Mouse (Mus musculus) heart, adult 9 months (tissue): ENCODE data around the gene Ptprn2.

Source experiments
- DNase-seq, 2 experiments: peaks; one replicate each; pipeline ENCODE4 v3.0.0; 2022; ENCODE audit warnings: low spot score in 2 of 2

Ptprn2 gene

DNA sequence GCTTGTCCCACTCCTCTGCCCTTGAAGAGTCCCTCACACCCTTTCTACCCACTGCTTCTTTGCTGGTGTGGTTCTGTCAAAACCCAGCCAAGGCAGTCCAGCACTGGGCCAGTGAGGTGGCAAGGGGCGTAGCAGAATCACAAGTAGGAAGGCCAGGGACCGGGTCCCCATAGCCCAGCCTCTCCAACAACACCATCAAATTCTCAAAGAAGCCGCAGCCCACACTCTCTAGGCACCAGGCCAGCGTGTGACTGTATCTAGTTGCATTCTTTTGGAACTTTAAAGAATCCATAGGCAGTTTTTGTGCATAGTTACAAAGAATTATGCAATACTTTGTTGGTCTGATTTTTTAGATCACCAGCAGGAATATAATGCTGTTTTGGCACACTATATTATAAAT, 728.8 kb downstream of the Ptprn2 start:
- DNase-seq: no peak

DNA sequence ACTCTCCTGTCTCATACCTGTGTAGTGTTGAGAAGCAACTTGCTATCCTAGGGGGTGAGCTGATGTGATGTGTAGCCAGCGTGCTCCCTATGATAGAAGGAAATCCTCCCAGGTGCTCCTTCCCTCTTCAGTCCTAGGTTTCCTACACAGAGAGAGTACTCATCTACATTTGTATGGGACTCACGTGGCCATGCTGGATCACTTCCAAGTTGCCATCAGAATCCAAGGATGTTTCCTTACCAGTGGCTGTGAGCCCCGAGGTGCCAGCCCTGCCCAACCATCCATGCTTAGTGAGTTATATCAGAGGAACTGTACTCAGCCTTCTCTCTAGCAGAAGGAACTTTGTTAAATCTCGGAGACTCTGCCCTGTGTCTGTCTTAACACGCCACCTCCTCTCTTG, 729.4 kb downstream of the Ptprn2 start:
- no peak for DNase-seq

DNA sequence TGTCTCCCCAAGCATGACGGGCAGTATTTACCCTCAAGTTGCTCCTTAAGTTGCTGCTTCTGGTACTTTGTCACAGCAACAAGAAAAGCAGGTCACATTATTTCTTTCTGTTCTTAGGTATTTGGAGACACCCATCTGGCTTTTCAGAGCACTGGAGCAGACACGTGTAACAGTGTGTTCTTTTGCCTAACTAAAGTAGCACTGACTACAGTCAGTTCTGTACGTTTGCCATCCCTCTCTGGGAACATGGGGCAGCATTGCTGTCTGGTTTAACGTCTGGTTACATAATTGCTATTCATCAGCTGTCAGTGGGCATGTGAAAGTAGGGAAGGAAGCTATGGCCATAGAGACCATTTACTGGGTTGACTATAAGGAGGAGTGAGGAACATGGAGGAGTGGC, 736.4 kb downstream of the Ptprn2 start:
- DNase-seq: no peak

DNA sequence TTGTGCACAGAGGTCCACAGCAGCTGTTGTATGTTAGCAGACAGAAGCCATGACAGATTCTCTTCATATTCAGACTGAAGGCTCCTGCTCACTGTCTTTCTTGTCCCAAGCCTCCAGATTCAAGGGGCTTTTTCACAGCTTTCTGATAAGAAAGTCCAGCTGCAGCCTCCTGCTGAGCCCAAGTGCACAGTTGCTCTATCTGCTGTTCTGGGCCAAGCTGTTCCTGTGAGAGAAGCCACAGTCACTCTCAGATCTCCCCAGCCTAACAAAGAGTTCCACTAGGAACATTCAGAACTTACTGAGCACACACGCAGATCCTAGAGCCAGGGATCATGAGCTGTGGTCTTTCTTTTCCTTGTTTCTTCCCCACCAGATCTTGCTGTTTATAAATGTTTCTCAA, 738.5 kb downstream of the Ptprn2 start:
- DNase-seq: peak in 1 of 2 experiments; percentile 54

DNA sequence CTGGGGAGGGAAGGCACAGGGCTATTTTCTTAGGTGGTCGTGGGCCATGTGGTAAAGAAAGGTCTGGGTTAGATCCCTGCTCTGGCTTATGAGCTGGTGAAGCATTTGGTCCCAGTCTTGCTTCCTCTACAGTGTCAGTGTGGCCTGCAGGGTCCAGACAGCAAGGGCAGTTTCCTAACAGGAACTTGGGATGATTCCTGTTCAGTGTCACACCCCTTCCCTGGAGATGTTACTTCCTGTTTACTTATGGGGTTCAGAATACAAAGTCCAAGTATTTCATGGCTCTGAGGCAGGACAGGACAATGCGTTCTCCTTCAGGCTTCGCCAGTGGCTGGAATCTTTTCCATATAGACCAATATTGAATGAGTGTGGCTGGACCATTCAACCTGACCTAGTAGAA, 741.7 kb downstream of the Ptprn2 start:
- DNase-seq: peak; percentile 32 to 64

DNA sequence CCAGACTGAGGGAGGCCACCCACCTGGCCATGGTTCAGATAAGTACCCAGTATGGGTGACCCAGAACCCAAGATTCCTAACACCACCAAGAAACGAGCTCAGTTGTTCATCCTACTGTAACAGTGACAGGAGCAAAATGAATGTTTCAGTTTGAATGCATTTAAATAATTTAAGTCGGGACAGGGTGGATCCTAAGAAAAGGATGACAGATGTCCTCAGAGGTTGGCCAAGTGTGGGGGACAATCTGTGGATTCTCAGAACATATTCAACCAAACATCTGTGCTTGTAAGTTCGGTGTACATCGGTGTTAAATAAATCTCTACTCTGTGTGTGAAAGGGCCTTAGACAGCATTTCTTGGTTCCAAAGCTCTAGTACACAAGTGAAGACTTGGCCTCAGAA, 743.9 kb downstream of the Ptprn2 start:
- DNase-seq: no peak

DNA sequence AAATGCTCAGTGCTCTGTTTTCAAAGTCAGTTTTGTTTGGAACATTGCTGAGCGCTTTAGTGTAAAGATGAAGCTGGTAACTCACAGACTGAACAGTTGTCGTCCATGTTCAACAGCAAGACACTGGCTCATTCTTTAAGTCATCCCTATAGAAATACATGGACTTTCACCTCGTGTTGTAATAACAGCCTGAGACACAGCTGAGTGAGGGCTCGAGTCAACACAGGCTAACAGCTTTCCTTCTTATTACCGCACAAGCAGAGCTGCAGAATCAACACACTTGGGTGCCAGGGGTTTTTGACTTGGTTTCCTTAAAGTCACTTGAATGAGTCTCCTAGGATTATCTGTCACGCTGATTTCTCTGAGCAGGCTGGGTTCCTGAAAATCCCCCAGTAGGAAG, 744.8 kb downstream of the Ptprn2 start:
- no peak for DNase-seq

DNA sequence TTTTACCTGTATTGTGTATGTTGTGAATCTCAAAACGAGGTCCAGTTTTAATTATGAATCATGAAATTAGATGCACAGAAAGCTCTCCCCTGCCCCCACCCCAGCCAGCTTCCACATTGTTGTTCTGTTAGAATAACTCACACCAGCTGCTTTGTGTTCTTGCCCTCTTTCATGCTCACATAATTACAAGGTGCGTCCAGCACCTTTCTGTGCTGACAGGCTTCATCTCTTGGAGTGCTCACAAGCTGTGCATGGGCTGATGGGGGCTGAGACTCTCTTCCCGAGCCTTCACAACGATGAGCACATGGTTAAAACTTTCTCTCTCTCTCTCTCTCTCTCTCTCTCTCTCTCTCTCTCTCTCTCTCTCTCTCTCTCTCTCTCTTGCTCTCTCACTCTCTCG, 746.3 kb downstream of the Ptprn2 start:
- no peak for DNase-seq

DNA sequence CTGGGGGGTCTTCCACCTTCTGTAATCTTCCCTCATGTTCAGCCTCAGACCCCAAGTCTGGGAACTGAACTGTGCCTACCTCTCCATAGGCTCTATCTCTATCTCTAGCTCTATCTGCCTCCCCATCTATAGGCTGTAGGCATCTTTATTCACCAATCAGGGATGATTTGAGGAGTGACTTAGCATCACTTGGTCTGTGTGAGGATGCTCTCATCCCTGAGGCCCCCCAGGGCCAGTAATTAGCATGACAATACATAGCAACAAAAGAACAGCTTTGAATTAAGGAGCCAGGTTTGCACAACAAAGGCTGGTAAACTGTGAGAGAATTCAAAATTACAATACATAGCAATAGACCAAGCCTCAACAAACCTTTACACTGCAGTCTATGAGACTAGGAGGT, 749.6 kb downstream of the Ptprn2 start:
- DNase-seq: no peak

DNA sequence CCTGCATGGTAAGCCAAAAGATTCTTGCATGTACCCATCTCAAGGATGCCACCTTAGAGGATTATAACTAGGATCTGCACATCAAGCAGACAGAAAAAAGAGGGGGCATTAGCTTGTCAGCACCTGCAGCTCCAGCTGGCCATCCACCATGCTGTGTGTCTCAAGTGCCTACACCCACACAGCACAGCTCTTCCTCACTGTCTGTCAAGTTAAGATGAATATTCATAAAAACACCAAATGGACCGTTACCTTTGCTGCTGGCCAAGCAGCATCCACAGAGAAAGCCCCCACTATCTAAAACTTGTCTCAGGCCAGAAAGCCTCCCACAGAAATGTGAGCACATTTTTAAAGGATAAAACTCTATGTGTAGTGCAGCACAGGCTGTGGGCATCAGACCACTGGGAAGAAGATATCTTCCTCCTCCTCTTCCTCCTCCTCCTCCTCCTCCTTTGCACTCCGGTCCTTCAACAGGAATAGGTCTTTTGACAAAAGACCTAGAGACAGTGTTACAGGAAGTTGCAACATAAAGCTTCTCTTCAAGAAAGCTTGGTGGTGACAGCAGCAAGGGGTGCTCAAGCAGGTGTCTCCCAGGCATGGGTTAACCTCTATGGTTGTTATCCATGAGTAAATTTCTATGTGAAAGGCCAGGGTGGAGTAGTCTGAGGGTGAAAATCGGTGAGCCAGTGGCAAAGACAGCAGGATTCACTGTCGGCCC, 750.7 kb downstream of the Ptprn2 start:
- DNase-seq: no peak

DNA sequence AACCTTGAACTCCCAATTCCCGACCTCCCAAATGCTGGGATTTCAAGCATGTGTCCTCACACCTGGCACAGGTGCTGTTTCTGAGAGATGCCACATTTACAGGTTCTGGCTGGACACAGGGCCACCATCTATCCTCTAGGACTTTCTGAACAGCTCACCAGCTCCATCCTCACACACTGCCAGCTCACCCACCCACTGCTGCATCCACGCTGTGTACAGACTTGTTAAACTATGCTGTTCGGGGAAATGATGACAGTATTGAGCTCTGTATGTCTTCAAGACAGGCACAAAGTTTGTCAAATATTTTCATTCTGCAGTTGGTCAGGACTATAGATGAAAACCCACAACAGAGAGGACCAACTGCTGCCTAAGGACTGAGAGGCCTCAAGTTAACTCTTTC, 751.5 kb downstream of the Ptprn2 start:
- no peak for DNase-seq

DNA sequence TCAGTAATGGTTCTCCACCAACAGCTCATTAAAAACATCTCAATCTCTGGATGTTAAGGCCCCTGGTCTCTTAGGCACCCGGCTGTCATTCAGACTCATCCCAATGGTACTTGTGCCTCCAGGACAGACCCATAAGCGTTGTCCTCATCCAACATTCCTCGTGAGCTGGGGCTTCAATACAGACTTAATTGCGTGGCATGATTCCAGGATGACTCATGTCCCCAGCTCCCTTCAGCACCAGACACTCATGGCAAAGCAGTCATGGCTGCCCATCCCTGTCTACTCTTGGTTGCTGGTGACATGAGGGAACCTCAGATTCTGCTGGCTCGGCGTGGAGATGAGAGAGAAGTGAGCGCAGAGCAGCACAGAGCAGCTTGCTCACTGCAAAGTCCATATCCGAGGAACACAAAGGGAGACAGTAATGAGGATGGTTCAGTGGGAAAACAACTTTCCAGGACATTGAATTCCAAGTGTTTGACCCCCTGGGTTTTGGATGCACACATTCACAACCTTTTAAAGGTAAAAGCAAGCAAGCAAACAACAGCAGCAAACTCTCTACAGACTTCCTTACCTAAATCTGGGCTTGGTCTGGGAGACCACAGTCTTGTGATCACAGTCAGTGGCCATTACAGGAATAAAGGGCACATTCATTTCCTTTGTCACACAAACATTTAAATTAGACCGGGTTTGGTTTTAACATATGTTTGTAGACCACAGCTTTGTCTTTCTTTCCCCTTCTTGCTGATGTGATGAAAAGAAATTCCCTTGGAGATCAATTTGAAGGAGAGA, 754.6 kb downstream of the Ptprn2 start:
- DNase-seq: no peak

DNA sequence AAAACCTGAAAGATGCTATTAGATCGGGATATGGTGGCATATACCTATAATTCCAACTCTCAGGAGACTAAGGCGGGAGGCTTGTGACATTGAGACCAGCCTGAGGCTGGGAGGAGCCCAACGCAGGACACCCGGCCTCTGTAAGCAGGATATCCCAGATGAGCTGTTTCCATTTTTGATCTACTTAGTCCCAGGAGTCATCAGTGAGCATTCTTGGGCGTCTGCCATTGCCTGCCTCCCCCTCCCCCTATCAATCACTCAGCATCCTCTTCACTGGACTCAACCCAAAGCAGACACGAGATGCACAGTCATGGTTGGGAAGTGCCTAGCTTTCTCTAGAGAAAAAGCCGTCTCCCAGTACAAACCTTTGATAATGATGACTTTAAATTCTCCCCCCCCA, 756.7 kb downstream of the Ptprn2 start:
- peak; percentile 44 to 55 for DNase-seq

DNA sequence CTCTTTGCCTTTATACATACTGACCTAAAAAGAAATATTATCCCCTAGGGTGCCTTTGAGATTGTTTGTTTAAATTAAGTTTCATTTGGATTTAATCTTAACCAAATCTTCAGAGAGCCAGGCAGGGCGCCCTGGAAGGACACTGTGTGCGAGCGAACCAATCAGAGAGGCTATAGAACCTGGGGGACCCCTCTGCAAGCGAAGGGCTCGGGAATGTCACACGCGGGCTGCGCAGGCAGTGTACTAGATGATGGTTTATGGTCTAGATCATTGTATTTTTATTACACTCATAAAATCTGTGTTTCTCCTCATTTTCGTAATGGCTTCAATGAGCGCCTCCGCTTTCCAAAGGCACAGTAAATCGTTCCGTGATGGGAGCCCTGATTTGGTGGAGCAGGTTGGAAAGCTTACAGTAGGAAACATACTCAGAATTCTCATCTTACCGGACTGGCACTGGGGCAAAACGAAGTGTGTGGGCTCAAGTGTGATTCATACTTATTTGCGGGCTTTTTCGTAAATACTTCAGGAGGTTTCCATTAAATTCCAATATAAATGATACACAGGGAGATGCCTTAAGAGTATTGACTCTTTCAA, 760.5 kb downstream of the Ptprn2 start:
- no peak for DNase-seq

DNA sequence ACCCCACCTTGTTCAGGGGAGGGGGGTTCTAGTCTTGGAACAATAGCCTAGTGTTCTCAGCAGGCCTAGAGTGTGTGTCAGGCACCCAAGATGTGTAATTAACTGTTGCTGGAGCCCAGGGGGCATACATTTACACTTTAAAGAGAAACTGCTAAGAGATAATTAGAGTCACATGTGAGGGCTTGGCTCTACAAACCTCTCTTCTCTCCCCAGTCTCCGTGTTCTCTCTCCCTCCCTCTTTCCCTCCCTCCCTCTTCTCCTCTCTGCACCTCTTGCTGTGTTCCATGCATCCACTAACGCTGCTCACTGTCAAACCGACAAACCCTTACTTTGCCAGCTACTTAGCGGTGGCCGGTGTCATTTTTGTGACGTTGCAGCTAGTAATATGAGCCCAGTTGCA, 764.9 kb downstream of the Ptprn2 start:
- no peak for DNase-seq

DNA sequence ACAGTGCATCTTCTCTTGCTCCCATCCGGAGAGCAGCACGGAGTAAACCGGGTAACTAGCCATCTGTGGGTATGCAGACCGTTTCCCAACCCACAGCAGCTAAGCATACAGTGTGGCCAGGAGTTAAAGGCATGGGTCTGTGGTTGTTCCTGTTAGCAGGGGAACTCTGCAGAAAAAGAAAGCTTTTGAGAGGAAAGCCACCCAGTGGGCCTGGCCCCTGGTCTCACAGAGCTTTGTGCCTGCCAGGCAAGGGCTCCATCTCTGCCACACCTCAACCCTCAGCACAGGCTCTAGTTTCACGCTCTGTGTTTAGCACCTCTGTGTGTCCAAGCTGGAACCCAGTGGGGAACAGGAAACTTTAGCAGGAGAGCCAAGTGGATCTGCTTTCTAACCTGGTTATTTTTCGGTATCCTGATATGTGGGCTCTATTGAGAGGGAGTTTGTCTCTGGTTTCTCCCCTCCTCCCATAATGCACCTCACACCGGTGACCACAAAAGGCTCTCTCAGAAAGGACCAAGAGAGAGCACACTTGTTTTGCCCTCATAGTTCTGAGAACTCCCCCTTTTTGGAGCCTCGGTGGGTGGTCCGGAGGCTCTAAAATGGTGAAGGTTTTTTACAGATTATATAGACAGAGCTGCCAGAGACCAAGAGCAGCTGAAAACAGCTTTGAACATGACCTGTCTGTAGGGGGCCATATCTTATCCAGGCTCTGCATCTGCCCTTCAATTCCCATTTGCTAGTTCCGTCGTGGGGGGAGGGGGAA, 766.3 kb downstream of the Ptprn2 start:
- DNase-seq: no peak

DNA sequence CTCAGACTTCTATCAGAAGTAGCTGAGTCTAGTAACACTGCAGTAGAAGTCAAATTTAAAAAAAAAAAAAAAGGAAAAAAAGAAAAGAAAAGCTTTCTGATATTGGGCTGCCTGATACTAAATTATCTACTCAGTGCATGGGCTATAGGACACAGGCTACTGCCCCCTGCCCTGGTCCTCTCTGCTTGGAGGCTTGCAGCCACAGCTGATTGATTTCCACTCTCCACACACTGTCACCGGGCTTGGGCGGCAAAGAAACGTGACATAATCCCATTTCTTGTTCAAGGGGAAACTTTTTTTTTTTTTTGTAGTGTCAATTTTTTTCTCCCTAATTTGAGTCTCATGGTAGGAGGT, 766.9 kb downstream of the Ptprn2 start:
- DNase-seq: no peak

DNA sequence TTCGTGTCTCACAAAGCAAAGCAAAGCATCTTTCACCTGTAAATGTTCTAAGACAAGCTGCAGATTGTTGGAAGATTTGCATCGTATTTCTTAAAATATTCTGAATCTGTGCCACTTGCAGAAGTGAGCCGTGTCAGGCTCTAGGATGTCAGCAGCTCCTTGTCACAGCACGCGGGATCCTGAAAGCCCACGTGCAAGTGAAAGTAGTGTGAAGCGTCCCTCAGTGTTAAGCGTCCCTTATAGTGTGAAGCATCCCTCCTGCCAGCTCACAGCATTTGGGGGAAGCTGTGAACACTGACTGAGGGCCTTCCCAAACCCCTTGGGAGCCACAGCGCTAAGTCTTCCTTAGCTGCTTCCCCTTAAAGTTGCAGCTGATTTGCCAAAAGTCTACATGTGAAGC, 768.8 kb downstream of the Ptprn2 start:
- DNase-seq: no peak

DNA sequence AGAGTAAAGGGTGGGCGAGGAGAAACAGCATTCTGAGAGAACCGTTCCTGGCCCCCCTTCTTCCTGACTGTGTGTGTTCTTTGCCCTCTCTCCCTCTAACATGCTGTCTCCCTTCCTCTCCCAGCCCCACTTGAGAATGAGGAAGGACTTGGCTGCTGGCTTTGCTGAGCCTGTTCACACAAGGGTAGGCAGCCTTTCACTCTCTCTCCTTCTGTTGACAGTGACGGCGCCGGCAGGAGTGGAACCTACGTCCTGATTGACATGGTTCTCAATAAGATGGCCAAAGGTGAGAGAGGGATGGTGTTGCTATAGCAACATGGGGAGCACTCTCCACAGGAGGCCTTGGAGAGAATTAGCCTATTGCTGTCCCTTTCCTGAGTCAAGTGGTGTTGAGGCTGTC, 769.8 kb downstream of the Ptprn2 start:
- no peak for DNase-seq

DNA sequence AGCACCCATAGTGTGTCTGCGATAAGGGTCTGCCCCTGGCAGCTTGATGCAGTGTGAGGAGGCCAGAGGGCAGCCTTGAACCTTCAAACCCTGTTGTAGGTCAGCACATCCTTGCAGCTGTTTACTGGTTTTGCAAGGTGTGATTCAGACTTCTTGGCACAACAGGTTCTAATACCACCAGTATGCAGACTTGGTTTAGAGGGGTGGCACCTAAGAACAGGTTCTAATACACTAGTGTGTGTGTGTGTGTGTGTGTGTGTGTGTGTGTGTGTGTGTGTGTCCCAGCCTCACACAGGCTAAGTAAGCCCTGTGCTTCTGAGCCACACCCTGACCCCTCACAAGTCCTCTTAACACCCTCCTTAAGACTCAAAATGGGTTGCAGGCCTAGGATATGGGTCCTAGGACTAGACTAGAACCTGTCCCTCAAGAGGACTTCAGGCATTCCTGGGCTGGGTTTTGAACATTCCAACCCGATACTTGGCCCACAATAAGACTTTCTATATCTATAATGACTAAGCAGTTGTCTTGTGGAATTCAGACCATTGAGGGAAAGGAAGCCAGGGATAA, 770.3 kb downstream of the Ptprn2 start:
- no peak for DNase-seq

DNA sequence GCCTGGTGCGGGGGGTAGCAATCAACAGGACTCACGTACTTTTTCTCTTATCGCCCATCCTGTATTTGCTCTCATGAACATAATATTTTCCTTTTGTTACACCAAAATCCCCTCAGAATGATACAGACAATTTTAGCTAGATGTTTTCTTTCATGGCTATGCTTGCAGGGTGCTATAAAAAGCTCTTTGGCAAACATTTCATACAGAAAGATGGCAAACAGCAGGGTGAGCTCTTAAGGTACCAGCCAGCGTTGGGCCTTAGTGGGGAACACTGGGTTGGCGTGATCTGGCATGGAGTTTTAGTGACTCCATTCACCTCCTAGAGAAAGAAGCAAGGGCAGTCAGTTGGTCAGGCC, 771.3 kb downstream of the Ptprn2 start:
- DNase-seq: no peak

DNA sequence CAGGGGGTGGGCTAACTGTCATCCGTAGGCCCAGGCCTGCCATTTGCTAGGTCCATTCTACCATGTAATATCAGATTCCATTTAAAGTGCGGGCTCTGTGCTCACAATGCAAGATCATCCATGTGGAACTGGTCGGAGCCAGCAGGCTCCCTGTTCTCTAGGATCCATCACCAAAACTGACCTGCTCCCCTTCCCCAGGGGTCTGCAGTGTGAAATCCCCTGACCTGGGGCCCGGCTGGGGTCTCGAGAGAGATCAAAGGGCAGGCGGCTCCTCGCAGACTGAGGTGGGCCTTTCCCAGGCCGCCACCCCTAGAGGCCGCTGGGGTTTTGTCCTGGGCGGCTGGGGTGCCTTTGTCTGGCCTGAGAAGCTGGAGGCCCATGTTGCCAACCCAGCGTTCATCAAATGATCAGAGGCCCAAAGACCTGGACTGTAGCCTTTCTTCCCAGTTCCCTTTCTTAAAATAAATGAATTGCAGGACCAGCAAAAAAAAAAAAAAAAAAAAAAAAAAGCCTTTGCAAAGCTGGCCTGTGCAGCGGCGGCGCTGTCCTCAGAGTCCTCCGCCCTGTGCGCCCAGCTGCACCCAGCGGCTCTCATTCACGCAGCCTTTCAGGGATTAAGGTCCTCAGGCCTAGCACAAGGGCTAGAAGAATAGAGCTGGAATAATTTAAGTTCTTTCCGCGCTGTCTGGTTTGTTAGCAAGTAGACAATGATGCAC, 771.8 kb downstream of the Ptprn2 start:
- DNase-seq: no peak
